Mouse (Mus musculus): ENCODE results near the gene Lgals3bp.

DNA sequence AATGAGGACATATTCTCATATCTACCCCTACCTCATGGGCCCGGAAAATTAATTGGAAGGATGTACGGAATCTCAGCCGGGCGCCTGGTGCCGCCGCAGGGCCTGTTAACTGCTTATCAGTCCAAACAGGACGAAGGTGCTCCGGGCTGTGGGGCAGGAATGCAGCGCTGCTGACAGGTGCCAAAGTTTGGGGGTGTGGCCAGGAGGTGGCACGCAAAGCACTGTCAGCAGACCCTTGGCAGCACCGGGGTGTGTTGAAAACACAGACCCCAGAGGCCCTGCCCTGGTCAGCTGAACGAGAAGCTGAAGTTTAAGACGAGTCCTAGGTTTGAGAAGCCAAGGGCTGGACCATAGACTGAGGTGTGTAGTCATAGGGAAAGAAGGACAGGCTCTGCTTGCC is 40.8 kb upstream of the Lgals3bp start:
- TF ChIP-seq POLR2A (IDR thresholded peaks at IDR 0.05; ENCODE audit: low read depth, low read length) (no peak), MYC (IDR thresholded peaks at IDR 0.05; ENCODE audit: low read depth, low read length) (no peak), CTCF (conservative IDR thresholded peaks at IDR 0.05 in 1 of 2, IDR thresholded peaks at IDR 0.05 in 1 of 2; ENCODE audit: low read depth in 2 of 2, low read length in 2 of 2) (no peak), E2F4 (IDR thresholded peaks at IDR 0.05; ENCODE audit: insufficient replicate concordance, low read depth, low read length) (no peak), EP300 (IDR thresholded peaks at IDR 0.05; ENCODE audit: low read length) (no peak), ZC3H11A (IDR thresholded peaks at IDR 0.05; ENCODE audit: low read depth, low read length) (no peak), MXI1 (IDR thresholded peaks at IDR 0.05; ENCODE audit: low read depth, low read length) (no peak), JUND (conservative IDR thresholded peaks at IDR 0.05; ENCODE audit: low read depth, low read length) (no peak), SMC3 (IDR thresholded peaks at IDR 0.05; ENCODE audit: low read depth, low read length) (no peak)

All from CH12.LX (cell line).